Mouse (Mus musculus) small intestine, adult 2 months (tissue): ENCODE results near the gene Gal3st2.

ENCODE experiments used
- CTCF ChIP-seq: fragments of 200-500 bp; IDR thresholded peaks from 2 replicates; pipeline ENCODE4 v1.5.1; 2012; ENCODE audit warnings: low read depth, mild to moderate bottlenecking, control low read depth, inconsistent platforms, low read length, moderate library complexity, mixed read lengths; ENCODE audit not compliant: insufficient replicate concordance, insufficient read length; ENCODE audit errors: extremely low read depth
- POLR2A ChIP-seq: fragments of 200-500 bp; IDR thresholded peaks from 2 replicates; pipeline ENCODE4 v1.6.1; 2012; ENCODE audit warnings: low read depth, mild to moderate bottlenecking, control low read depth, inconsistent platforms, low read length, moderate library complexity

- TF ChIP-seq POLR2A (no peak), CTCF (no peak)
Observed at GRCm38 (mm10) chr1:93826540-93826835, 34.6 kb upstream of the Gal3st2 start.
